Mouse (Mus musculus): Measurements from ENCODE around the gene Slc1a1. TPM values are rescaled to one million over a fixed set of nuclear protein-coding genes. Genes with fewer than 3 reads are reported as not detected.

Slc1a1 gene
- not detected for total RNA-seq (2023)

GRCm38 (mm10) chr19:28834798-28835499, at the start of gene Slc1a1:
Slc1a1 (plus strand) TSS chr19:28835049.

Other genes with a start within 250 kb of the Slc1a1 start
- gene Glis3, start 155.0 kb upstream of the Slc1a1 start, total RNA-seq (2023) = 10 to 100 TPM; 29.7 to 31.6 TPM
- 1 to 10 TPM; 8.5 to 9.0 TPM for gene Plpp6, start 128.9 kb downstream of the Slc1a1 start, total RNA-seq (2023)
- gene 4430402I18Rik, start 132.8 kb downstream of the Slc1a1 start, total RNA-seq (2023) = not detected
- 10 to 100 TPM; 24.4 to 29.8 TPM for gene Cdc37l1, start 155.3 kb downstream of the Slc1a1 start, total RNA-seq (2023)
- gene Ak3, start 212.9 kb downstream of the Slc1a1 start, total RNA-seq (2023) = 10 to 100 TPM; 21.3 to 26.0 TPM

Data from monocyte, adult 59 days (primary cell).